Mouse (Mus musculus) right cerebral cortex, adult 18-20 months (tissue): ENCODE results near the gene Gar1.

Experiments
- DNase-seq: peaks from one replicate; pipeline ENCODE4 v3.0.0; 2022; ENCODE audit warnings: mixed read lengths

The Gar1 gene

DNA sequence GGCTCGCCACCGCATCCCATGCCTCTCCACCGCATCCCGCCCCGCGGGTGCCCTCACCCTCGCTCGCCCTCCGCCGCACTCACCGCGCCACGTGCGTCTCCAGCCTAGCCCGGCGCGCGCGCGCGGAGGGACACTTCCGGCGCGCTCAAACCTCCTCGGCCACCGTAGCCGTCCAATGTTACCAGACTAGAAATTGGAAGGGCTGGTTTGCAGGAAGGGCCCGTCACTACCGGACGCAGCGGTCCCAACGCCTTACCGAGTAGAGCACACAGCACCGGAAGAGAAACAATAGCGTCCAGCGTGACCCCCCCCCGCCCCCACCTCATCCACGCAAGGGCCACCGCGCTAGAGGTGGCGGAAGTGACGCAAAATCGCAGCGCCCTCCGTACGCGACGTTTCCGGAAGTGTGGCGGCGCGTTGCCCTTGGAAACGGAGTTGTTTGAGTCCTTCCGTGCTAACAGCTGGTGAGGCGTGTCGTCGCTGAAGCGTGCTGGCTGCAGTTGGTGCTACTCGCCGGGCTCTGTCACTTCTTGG is at the start of gene Gar1:
TSS of gene Gar1 (minus strand) at position 362 of the 534 bp plus-strand sequence.
- DNase-seq, result peak; percentile 96

DNA sequence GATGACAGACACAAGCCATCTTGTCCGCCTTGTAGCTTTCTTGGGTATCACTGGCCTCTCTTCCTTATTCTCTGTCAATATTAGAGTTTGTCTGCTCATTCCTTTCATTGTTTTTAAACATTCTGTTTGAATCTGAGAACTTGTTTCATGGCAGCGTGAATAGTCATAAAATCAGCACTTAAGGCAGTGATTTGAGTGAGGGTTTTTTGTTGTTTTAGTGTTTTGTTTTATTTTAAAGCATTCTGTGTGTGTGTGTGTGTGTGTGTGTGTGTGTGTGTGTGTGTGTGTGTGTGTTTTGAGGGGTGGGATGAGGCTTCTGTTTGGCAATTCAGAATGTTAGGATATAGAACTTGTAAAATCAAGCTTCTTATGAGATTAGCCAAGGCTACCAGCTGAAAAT is 48.7 kb upstream of the Gar1 start:
- DNase-seq, result no peak

DNA sequence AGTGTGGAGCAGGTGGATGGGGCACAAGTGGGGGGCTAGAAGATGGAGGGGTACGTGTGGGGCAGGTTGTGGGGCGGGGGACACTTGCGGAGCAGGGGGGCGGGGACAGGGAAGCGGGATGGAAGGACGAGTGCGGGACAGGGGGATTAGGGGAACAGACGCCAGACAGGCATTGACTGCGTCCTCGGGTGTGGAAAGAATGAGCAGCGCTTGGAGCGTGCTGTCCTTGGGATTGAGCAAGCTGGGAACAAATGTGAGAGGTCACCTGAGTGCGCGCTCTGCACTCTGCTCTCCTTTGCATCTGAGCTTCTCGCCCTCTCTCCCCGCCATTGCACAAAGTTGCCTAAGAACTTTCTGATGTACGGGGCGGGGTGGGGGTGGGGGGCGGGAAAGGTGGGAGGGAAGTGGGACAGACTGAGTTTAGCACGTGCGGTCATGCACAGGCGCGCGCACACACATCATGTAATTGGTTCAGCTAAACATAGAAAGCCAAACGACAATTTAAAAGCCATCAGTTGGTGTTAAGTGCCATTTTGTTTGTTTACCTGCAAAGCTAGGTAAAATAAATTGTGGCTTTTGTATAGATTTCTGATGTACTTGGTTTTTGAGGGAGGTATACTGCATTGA is 48.0 kb upstream of the Gar1 start:
- no peak for DNase-seq

DNA sequence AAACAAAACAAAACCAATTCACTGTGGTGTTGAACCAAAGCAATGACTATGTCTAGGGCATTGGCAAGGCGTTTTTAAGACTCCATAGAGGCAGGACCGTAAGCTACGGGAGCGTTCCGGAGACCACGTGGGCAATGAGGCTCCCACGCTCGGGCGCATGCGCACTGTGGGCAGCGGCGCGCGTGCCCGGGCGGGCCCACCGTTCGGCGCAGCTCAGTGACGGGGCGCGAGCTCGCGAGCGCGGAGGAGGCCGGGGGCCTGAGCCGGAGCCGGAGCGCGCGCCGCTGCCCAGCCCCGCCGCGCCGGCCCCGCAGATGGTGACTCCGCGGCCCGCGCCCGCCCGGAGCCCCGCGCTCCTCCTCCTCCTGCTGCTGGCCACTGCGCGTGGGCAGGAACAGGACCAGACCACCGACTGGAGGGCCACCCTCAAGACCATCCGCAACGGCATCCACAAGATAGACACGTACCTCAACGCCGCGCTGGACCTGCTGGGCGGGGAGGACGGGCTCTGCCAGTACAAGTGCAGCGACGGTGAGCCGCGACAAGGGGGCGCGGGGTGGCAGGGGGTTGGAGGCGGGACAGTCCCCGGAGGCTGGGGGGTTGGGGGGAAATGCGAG is 47.3 kb upstream of the Gar1 start, which contains the start of gene Pla2g12a:
TSS of gene Pla2g12a (plus strand) at position 202 of the 617 bp plus-strand sequence.
- DNase-seq, result peak; percentile 94

DNA sequence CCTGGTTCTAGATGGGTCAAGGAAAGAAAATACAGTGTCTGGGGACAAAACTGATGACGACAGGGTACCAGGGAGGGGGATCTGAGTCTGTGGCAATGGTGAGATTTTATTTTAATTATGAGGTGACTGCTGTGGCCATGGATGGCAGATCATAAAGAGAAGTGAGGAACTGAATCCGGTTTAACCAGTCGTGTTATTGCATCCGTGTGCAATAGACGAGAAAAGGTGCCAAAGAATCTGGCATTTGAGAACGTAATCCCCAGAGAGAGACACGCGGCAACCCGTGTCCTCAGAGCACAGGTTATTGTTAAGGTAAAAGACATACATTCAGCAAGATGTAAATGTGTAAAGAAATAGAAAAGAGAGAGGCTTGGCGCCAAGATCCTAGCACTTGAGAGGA is 46.1 kb upstream of the Gar1 start:
- no peak for DNase-seq

DNA sequence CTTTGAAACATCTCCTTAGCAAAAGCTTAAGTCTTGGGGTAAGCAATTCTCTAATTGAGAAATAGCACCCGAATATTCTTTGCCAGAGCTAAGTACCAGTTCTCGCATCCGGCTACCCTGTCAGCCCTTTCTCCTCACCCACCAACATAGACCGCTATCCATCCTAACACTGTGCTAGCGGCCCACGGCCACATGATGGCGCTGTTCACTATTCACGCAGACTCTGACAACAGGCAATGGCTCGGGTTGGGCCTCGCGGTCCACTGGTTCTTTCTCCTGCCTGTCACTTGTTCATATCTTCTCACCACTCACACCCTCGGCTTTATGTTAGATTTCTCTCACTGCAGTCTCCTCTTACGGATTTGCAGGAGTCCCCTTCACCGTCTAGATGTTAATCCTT is 32.5 kb upstream of the Gar1 start:
- DNase-seq, result peak; percentile 29

DNA sequence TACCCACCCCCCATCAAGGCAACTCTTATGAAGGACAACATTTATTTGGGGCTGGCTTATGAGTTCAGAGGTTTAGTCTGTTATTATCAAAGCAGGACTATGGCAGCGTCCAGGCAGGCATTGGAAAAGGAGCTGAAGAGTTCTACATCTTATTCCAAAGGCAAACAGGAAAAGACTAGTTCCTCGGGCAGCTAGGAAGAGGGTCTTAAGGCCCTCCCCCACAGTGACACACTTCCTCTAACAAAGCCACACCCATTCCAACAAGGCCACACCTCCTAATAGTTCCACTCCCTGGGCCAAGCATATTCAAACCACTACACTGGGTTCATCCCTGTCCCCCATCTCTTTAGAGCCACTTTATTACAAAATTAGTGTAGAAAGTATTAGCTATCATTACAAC is 31.4 kb upstream of the Gar1 start:
- no peak for DNase-seq

DNA sequence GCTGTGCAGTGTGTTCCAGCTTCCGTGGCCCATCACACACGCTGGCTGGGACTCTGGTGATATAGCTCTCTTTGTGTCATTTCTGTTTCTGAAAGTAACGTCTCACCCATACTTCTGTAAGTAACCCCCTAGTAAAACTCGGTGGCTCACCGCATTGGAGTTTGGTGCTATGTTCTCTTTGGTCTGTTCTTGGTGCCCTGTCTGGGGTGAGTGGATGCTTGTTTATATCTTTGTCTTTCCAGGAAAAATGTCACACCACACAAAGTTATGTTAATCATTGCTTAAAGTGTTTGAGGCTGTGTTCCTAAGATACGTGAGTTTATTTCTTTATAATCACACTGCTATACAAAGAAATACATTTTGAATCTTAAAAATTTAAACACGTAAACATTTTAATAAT is 15.7 kb upstream of the Gar1 start:
- DNase-seq, result no peak

DNA sequence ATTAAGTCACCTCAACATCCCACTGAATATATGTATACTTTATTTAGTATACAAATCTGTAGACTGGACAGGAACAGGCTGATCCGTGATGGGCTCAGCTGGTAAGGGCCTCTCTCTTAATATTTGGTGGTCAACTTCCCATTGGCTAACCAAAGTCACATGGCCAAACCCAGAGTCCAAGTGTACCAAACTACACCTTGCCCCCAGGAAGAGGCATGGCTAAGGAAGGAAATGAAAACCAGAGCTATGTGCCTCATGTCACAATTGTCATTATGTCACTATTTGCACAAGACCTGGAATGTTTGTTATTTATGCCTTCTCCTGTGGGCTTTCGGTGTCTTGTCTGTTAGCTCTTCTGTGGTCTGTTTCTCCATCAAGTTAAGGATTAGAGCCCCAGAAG is 14.7 kb upstream of the Gar1 start:
- DNase-seq, result no peak

DNA sequence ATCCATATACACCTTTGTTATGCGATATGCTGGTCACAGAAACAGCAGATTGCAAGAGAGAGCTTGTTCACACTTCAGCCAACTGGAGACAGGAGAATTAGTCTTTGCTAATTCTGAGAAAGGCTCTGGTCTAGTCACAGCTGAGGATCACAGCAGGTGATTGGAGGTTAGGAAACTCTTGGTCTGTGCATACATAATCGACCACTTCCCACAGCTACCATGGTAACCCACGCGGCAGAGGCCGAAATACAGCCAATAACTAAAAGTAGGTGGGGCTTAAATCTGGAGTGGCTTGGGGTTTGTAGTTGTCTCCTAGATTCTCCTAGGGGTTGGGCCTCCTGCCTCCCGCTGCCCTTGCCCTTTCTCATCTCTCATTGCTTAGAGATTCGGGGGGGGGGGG is 6.8 kb upstream of the Gar1 start:
- no peak for DNase-seq

DNA sequence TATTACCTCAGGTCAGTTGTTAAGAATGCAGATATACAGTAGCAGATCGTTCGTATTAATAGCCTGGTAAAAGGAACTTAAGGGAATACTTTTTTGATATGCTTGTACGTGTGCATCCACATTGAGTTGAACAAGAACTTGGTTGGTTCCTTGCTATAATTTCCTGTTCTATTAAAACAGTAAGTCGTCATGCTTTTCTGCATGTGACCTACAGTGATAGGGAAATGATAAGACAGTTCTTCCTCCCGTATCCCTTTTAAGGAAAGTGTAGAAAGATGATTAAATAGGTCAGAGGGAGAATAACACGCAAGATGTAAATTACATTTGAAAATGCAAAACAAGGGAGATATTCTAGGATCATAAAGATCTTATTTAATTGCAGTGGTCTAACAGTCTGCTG is 5.8 kb upstream of the Gar1 start:
- DNase-seq, result no peak

DNA sequence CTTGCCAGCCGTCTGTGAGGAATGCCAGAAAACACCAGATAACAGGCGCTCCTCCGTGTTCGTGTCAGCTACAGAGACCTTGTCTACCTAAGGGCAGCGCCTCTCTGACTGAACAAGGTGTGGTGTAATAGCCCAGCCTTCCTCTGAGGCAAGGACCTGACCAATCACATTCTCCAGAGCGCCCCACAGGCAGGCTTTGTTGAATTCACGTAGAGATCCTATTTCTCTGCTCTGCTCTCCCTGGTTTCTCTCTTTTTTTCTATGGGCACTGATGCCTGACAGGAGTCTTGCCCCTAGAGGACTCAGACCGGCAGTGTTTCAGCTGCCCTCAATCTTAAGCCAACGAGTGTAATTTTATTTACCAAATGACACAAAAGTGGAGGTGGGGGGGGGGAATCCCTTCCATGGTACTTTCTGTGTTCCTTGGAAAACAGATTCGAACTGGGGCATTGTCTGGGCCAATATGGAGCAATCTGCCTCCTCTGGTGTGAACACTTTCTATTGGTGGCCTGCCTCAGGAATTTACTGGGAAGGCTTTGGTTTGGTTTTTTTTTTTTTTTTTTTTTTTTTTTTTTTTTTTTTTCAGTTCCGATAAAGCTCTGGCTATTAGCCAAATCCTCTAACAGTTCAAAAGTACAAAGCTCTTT is 5.0 kb upstream of the Gar1 start:
- DNase-seq, result no peak

DNA sequence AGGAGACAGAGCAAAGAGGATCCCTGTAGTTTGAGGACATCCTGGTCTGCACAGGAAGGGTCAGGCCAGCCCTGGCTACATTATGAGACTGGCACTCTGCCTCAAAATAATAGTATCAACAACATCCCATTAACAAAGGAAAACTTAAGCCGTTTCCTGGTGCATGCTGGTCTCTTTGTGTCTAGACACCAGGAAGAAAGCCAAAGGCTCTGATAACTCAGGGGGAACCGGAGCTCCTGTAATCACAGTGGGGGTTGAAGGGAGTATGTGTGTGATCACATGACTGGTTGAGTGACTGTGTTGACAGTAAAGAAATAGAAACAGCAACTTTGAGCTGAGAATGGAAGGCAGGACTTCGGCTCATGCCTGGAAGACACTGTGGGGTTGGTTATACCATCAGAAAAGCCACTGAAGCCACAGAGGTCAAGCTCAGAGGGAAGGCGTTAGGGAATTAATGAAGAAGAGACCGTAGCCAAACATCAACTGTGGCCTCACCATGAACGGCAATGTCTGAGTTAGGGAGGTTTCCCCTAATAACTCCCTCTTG is 4.3 kb upstream of the Gar1 start, which contains the start of gene Cfi:
TSS of gene Cfi (plus strand) at position 497 of the 547 bp plus-strand sequence.
- no peak for DNase-seq

DNA sequence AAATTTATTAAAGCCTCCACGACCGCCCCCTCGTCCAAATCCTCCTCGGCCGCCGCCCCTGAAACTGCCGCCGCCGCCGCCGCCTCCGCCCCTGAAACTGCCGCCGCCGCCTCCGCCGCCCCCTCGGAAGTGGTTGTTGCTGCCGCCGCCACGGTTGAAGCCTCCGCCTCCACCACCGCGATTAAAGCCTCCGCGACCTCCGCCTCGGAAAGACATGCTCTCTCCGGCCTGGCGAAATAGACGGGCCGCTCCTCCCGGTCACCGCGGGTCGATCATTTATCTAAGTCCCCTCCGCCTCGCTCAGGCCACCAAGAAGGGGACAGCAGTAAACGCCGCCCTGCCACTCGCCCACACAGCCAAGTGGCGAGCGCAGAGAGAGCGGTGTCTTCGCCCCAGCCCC is 570 bp downstream of the Gar1 start:
- DNase-seq, result no peak

DNA sequence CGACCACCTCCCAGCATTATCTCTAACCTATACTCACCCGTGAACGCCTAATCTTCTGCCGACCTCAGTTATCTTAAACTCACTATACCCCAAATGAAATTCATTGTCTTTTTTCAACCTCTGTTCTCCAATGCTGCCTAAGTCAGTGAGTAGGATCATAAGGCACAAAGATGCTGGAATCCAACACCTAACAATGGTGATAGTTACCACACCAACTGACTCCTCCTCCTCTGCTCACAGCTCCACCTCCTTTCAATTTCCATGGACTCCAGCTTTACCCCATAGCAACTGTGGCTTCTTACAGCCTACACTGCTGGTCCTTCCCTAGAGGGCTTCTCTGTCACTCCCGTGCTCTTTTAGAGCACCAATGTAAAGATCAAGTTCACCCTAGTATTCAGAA is 3.5 kb downstream of the Gar1 start:
- no peak for DNase-seq

DNA sequence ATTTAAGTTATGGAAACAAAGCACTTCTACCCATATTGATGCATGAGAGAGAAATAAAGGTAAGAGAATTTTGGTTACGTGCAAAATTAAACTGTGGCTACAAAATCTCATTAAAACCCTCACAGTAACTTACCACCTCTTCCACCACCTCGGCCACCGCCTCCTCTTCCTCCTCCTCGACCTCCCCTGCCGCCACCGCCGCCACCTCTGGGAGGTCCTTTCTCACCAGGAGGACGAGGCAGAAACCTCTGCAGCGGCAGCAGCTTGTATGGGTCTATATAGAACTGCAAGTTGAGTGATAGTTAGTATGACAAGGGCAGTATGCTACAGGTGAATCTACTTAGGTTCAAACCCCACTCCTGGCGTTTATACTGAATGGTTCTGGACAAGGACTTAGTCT is 4.5 kb downstream of the Gar1 start:
- no peak for DNase-seq

DNA sequence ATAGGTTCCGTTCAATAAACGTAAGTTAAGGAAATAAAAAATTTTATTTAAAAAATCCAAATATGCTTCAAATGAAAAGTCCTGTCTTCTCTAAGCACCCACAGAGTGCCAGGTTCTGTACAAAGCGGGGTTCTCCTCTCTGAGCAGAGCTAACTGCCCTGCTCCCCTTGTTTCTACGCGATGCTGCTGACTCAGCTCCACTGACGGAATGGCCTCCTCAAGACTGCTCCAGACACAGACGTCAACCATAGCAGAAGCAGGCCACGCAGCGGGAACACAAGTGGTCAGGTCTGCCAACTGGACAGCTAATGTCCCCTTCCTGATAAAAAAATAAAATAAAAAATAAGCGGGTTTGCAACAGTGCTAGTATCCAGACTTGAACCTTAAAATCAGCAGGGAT is 6.3 kb downstream of the Gar1 start:
- DNase-seq, result no peak

DNA sequence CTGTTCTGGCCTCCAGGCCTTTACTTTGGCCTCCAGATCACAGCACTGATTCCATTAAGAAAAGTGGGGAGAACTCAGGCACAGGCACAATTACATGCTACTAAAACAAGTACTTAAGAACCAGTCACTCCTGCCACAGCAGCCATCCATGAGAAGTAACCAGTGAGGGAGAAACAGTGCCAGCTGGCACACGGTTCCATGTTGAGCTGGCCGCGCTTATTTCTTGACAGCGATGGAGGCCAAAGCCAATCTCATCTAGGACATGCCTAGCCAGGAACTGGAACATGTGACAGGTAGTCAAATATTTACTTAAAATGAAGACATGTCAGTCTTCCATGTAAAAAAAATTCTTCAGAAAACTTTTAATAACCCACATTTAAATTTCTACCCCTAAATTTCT is 7.0 kb downstream of the Gar1 start:
- no peak for DNase-seq

DNA sequence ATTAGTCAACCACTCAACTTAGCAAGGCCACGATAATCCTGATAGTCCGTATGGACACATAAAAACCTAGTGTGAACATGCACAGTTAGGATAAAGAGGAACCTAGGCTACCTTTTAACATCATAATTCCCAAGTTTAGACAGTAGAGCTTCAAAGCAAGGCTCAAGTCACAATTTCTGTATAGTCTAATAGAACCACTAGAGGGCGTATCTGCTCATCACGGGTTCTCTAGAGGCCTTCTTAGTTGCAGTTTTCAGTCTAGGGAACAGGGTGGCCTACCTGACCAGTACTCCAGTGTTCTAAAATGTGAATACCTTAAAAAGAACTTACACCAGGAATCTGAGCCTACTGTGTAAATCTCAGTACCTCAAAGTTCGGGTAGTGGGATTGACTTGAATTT is 7.9 kb downstream of the Gar1 start:
- DNase-seq, result peak; percentile 24

DNA sequence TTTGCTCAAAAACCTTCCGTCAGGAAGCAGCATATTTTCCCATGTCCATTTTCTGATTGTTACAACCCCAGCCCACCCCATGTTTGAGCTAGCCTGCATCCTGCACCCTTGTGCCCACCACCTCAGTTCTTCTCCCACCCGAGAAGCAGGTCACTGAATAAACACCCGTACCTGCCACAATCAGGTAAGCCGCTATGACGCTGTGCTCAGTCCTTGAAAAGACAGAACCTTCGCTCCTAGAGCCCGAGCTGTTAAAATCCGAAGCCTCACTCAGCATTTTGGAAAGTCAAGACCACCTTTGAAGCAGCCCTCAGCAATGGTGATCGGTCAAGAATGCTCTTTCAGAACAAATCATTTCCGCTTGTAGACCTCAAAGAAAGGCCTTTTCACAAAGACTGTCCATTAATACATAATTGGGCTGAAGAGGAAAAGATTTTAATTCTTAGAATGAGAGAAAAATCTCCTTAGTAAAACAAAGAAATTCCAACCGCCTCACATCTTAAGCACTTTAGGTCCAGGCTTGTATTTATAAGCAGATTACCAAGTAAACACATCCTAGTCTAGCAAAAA is 8.9 kb downstream of the Gar1 start, which contains the start of gene Rrh:
TSS of gene Rrh (minus strand) at position 382 of the 570 bp plus-strand sequence.
- DNase-seq, result no peak

DNA sequence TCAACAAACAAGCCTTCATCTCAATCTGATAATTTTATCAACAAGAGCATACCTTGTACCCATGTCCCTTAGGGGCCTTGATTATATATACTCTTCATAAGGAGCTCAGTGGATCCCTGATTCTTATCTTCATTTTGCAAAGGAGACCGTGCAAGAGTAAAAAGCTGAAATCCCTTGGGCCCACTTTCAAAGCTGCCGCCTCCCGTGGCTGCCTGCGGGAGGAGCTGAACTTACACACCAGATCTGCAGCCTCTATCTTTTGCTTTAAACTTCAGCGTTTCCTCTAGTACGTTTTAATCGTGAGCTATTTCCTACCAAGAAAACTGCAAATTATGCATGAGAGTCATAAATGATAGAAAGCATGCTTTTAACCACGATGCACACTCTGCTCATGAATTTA is 9.5 kb downstream of the Gar1 start:
- no peak for DNase-seq

DNA sequence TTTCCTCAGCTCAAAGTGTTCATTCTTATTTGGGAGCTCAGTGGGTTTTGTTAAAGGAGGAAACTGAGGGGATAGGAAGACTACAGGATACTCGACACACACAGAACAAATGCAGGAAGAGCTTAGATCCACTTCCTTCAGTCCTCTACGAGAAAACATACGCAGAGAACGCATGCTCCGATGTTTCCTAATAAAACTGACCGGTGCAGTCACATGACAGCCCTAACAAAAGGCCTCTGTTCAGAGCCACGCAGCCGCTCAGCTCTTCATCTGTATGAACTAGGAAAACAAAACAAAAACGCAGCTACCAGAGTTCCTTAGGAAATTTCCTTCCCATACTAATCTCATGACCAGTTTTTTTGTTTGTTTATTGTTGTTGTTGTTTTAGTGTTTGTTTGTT is 10.3 kb downstream of the Gar1 start:
- DNase-seq, result no peak

DNA sequence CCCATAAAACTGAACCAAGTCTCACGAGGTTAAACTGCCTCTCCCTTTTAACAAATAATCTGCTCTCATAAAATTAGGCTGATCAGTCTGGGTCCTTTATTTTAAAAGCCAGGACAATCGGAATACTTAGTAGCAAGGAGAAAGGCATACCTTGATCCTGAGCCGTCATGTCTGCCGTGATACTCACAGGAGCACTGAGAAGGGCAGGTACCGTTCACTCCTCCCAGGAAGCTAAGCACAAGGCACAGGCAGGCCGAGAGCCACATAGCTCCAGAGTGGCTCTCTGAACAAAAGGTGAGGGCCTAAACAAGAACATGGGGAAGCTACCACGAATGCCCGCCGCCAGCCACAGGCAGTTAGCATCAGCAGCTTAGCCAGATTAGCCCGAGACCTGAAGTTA is 27.4 kb downstream of the Gar1 start, which contains the start of gene Lrit3:
TSS of gene Lrit3 (minus strand) at position 266 of the 400 bp plus-strand sequence.
- DNase-seq, result no peak
